Mouse (Mus musculus) E14TG2a.4 (cell line): ENCODE data around the gene Rab31.

Source experiments
- CTCF ChIP-seq: conservative IDR thresholded peaks from 2 replicates; pipeline ENCODE4 v1.5.1; 2014; ENCODE audit warnings: low read length
- NANOG ChIP-seq: IDR thresholded peaks from 2 replicates; pipeline ENCODE4 v1.6.1; 2014; ENCODE audit warnings: borderline replicate concordance, low read length, mixed read lengths
- POU5F1 ChIP-seq: IDR thresholded peaks from 2 replicates; pipeline ENCODE4 v1.6.1; 2014; ENCODE audit warnings: low read length, borderline replicate concordance

DNA sequence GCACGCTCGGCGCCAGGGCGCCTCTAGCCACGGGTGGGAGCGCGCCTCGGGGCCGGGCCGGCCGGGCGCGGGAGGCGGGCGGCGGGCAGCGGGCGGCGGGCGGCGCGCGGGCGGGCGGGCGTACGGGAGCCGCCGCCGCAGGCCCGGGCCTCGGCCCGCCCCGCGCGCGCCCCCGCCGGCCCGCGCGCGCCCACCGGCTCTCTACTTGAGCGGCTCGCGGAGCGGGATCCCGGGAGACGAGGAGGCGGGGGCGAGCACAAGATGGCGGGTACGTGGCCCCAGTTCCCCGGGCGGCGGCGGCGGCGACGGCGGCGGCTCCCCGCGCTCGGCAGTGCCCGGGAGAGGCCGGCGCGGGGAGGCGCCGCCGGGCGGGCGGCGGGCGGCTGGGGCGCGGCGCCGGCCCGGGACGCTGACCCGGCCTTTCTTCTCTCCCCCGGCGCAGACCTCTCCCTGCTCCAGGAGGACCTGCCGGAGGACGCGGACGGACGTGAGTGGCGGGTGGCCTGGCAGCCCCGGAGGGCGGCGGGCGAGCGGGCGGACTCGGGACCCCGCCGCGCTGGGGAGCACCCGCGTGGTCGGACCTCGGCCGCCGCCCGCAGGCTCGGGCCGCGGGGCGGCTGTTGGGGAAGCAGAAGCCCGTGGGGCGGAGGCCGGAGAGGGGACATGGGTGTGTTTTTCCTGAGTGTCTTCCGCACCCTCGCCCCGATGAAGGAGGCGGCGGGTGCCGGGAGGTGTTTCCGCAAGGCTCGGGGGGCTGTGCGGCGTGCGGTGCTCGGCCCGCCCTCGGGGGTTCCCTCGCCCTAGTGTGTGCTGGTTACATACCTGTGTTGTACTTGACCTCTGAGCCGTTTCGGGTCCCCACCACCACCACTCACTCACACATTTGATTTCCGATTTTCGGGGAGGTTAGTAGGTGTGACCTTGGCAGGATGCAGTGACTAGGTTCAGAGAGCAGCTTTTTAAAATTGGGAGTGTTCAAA, 10.9 kb upstream of the Rab31 start:
- TF ChIP-seq CTCF (no peak), NANOG (no peak), POU5F1 (no peak)
